Mouse (Mus musculus): ENCODE measurements around the gene Dock10. TPM values are rescaled to one million over a fixed set of nuclear protein-coding genes. Genes with fewer than 3 reads are reported as not detected.

Gene Dock10
- total RNA-seq, 2 experiments from 2014 or later, result 2.4 to 2.5 TPM

DNA sequence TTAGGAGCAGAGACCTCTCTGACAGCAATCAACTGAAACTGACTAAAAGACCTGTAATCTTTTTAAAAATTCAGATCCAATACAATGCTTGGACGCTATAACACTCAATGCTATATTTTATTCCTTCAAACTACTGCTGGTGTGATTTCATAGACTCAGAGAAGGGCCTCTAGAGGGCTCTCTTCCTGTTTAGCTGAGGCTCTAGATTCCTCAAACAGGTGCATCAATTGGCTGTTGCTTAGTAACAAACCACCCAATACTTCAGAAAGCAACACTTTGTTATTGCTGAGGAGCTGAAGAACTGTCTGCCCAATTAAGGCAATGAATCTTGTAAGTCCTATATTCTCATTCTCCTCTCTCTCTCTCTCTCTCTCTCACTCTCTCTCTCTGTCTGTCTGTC is 30.1 kb downstream of the Dock10 start:
- no peak for DNase-seq (ENCODE audit: low spot score)

DNA sequence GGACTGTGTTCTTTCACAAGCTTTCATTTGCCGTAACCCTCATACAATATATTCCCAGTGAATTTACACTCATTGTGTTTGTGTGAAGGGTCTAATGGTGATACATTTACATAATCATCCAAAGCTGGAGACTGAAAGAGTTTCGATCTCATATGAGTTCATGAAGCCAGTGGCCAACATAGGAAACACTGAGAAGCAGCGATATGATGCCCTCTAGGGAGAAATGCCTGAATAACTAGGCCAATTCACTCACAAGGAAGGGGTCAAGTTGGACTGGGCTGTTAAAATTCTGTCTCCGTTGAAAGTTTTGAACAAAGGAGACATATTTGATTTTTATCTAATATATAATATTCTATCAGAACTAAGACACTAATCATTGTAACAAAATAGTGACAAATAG is 30.9 kb downstream of the Dock10 start:
- DNase-seq (ENCODE audit: low spot score), result no peak

DNA sequence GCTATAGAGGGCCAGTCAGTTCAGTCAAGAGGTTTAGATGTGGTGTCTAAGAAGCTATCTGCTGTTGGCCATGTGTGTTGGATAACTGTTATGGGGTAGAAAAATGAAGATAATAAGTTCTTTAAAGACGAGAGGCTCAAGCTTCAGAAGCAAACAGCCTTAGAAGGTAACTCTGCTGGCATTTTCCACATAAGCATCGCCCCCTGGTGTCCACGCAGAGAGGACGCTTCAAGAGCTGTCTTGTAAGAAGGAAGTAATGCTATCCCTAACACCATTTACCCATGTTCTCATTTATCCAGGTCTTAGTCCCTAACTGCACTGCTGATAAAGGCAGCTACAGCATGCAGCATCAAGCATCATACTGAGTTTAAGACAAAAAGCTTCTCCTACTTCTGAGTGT is 35.7 kb downstream of the Dock10 start:
- DNase-seq (ENCODE audit: low spot score), result peak; percentile 33

DNA sequence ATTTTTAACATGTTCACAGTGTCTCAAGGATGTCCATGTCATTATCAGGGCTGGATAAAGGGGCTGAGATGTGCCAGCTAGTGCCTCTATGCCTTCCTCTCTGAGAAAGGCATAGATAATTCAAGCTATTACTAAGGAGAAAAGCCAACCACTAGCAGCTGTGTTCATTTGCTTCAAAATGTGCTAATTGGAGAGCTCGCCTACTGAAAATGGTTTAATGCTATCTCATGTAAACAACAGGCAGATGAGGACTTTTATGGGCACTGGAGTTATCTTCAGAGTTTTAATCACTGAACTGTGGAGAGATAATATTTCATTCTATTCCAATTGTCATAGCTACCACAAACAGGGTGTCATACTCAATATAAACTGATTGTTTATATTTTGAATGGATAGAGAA is 36.3 kb downstream of the Dock10 start:
- DNase-seq (ENCODE audit: low spot score), result no peak

DNA sequence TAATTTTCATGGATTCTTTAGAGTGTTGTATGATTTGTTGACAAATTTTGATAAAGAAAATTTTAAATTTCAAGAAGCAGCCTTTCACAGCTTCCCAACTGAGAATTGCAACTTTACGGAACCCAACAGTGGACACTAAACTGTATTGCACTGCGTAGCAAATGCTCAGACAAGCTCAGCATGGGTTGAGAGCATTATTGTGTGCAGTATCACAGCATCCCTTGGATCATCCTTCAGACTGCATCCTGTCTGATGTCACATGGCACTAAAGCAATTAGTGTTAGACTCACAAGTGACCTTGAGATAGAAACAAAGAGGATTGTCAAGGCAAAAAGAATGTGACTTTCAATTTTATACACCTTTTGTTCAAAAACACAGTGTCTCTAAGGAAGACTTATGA is 37.1 kb downstream of the Dock10 start:
- DNase-seq (ENCODE audit: low spot score), result no peak

DNA sequence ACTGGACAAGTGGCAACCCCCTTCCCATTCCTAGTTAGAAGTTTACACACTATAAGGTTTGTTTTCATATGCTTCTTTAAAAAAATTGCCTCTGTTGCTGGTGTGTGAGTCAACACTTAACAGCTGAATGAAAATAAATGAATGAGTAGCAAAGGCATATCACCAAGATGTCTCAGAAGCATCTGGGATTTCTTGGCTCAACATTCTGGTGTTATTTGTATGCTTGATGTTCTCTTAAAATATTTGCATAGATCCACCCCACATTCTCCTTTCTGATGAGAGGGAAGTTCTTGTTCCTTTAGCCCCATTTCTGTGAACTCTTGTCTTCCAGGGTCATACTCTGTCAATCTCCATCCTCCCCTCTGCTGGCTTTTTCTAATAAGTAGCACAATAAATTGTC is 38.2 kb downstream of the Dock10 start:
- DNase-seq (ENCODE audit: low spot score), result no peak

DNA sequence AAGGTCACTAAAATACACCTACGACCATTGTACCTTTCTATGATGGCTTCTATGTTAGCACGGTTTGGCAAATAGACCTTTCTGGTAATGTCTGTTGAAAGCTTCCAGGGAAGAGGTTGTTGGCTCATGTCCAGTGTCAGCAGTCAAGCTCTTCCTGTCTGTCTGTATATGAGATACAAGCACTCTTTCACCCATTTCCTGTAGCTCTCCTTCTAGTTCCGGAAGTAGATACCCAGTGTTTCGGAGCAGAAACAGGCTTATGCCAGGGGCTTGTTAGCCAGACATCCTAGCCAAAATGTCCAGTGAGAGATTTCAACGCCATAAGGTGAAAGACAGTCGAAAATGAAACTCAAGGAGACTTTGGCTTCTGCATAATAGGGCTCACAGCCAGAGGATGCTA is 38.9 kb downstream of the Dock10 start:
- no peak for DNase-seq (ENCODE audit: low spot score)

DNA sequence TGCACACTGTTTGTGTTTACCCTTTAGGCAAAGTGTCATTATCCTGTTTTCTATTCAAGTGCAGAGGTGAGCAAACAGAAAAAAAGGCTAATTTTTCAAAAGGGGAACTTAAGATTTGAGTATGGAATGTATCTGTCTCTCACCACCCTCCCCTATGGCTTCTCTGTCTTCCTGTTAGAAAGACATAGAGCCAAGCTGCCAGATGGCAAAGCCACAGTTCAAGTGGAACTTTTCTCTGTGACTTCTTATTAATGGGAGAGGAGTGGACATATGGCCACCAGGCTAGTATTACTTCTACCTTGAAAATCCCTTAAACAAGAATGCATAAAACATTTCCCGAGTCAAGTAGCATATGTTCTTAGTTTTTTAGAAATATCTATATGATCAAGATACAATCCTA is 39.7 kb downstream of the Dock10 start:
- no peak for DNase-seq (ENCODE audit: low spot score)

DNA sequence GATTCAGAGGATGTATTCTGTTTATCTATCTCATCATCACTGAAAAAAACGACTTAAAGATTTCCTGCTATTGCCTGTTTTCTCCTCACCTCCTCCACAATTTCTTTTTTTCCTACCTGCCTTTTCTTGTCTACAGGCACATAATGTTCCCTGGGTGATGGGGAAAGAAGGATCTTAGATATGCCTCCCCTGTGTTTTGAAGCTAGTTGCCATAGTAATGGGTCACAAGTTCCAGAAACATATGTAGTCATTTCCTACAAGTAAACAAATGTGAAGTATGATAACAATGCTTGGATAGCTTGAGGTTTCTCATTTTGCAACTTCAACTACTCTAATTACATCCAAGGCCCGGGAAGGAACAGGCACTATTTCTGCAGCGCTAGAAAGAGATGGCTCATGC is 42.4 kb downstream of the Dock10 start:
- DNase-seq (ENCODE audit: low spot score), result no peak

DNA sequence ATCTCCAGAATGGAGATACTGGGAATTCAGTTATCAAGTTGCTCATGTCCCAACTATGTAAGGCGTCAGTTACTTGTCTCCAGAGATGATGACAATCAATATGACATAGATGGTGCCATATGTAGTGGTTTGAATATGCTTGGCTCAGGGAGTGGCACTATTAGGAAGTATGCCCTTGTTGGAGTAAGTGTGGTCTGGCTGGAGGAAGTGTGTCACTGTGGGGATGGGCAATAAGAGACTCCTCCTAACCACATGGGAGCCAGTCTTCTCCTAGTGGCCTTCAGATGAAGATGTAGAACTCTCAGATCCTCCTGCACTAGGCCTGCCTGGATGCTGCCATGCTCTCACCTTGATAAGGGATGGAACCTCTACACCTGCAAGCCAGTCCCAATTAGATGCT is 44.4 kb downstream of the Dock10 start:
- DNase-seq (ENCODE audit: low spot score), result no peak

DNA sequence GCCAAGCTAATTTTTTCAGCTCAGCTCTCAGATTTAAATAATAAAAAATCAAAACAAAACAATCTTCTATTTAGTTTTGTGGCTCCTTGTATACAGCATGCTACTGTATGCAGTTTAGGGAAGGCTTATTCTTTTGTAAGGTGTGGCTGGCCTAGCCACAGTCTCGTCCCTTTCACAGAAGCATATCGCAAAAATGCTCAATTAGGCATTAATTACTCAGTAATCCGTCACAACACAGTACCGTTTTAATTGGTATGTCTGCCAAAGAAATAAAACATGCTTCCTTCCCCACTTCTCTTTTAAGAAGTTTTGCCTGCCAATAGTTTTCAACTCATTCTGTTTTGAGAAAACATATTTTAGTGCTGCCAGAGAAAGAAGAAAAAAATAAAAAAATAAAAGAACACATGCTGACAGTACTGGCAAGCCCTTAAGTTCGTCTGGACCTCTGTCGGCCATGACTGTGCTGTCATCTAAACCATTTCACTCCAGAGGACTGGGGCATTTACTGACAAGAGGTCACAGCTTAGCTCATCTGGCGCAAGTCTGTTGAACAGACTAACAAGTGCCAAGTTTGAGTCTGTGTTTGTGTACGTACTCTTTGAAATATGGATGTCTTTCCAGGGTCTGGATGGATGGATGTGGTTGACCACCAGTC is 47.6 kb downstream of the Dock10 start:
- peak; percentile 6 for DNase-seq (ENCODE audit: low spot score)

DNA sequence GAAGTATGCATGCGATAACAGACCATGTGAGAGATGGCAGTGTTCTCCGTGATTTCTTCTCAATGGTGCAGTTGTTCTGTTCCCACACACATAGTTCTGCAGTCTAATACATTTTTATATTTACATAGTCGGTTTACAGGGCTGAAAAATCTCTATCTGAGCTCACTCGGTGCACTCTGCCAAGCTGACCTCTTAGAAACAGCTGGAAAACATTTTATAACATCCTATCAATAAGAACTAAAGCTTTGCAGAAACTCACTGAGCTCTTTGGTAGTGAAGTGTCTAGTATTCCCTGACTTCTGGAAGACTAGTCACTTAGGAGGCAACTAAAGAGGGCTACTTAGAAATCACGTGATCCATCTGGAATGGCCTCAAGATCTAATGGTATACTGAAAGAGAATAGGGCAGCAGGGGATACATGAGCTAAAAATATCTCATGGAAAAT is 48.2 kb downstream of the Dock10 start:
- DNase-seq (ENCODE audit: low spot score), result peak; percentile 7

DNA sequence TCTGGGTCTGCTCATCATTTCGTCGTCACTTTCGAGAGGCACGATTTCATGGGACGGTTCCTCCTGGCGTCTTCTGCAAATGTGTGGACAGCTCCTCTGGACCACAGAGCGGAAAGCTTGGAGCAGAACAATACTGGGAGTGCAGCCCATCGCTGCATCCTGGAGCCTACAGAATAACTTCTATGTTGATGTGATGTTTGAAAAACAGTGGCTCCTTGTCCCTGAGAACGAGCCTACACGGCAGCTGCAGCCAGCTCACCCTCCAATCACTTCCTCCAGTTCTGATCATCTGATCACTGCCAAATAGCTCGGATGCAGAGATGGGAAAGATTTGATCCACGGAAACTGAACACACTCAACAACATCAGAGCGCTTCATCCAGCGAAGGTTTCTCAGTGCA is 49.0 kb downstream of the Dock10 start:
- DNase-seq (ENCODE audit: low spot score), result peak; percentile 4

DNA sequence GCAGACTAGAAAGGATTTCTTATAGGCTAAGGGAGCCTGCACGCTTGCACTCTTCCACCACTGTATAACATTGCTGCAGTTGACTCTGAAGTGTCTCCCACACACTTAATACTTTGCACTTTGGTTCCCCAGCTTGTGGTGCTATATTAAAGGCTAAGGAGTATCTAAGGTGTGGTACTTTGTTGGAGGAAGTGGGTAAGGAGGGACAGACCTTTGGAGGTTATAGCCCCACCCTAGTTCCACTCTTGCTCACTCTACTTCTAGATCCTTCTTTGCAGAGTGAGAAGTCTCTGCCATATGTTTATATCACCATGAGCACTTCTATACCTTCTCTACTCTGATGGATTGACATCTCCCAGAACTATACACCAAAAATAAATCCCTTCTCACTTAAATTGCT is 55.0 kb downstream of the Dock10 start:
- no peak for DNase-seq (ENCODE audit: low spot score)

DNA sequence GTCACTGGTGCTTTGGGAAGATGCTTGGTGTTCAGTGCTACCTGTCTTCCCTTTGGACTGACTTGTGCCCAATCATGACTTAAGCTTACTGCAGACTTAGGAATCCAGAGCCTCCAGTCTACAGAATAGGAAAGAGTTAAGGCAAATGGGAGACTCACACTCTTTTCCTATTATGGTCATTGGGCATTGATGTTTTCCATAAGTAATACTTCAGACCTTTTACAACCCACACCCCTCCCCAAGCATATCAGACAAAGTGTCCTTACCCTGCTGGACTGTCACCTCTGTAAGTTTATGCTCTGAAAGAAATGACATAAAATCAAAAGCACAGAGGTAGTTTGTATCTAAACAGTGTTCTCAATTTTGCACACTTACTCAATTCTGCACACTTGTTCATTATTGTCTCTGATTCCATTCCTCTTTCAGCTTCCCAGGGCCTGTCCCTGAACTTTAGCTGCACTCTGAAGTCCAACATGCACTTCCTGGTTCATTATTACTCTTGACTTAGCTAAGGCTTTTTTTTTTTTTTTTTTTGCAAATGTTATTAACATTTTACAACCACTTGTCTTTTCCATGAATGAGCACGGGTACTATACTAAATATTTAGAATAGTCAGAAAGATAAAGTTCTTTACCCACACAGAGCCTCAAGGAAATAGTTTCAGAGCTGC is 82.2 kb downstream of the Dock10 start:
- no peak for DNase-seq (ENCODE audit: low spot score)

DNA sequence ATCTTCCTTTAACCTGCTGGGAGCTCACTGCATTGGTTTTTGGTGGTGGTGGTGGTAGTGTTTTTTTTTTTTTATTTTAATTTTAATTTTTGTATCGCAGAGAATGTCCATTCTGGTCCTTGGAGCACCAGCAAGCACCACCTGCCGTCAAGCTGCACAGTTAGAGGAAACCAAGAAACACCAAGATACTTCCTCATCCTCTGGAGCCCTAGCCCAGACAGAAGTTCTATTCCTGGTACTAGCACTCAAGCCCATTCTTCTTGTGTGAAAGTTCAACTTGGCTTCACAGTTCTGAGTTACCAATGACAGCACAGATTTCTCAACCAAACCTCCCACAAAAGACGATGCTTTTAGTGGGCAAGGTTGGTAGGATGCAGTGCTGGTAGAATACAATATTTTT is 86.6 kb downstream of the Dock10 start:
- DNase-seq (ENCODE audit: low spot score), result no peak

DNA sequence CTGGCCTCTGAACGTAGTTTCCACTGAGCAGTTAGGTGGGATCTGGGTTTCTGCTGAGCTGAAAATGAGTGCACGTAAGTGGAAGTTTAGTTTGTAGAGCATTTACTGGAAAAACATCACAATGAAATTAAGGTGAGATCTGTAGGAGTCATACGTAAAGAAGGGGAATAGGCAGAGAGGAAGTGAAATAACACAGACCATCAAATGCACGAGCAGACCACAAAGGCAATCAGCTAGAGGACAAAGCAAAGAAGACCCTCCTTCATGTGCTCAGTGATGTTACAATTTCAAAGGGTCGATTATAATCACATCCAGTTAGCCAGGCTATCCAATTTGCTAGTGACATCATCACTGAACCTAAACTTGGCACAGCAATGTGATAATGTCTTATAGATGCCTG is 87.3 kb downstream of the Dock10 start:
- DNase-seq (ENCODE audit: low spot score), result no peak

DNA sequence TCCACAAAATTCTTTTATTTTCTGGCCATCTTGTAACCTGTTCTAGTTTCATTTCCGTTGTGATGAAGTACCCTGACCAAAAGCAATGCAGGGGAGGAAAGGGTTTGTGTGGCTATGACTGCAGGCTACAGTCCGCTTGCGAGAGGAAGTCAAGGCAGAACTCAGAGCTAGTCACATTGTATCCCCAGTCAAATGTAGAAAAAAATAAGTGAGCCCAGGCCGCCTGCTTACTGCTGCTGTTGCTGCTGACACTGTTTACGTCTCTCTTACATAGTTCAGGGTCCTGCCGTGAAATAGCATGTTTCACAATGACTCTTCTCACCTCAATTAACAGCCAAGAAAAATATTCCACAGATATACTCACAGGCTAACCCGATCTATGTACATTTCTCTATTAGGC is 87.9 kb downstream of the Dock10 start:
- DNase-seq (ENCODE audit: low spot score), result no peak

DNA sequence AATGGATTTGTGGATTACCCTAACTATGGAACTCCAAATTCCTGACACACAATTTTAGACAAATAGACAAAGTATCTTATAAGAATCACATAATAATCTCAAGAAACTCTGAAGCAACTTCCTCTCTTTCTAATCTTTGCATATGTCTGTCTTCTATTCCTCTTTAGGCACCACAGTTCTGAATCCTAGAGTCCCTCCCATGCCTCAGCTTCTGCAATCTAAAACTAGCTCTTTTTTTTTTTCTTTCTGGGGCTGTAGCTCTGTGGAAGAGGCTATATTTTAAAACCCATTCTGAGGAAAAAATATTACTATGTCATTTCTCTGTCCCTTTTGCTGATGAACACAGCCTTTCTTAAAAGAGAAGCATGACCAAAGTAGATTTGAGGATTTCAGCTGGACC is 92.6 kb downstream of the Dock10 start:
- DNase-seq (ENCODE audit: low spot score), result no peak

DNA sequence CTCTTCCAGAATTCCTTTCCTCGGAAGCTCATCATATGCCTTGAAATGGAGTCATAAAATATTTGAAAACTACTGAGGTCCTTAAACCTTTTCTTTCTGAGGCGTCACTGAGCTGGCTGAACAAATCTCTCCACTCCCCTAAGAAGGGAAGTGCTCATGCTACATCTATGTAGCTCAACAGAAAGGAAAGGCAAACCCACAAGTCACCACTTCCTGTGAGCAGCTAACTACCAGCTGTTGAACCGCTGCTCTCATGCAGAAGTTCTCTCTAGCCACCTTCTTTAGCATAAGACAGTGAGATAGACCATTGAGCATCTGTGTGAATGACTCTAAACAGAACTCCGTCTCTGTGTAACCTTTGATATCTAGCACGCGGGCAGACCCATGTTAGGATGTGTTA is 93.2 kb downstream of the Dock10 start:
- no peak for DNase-seq (ENCODE audit: low spot score)

DNA sequence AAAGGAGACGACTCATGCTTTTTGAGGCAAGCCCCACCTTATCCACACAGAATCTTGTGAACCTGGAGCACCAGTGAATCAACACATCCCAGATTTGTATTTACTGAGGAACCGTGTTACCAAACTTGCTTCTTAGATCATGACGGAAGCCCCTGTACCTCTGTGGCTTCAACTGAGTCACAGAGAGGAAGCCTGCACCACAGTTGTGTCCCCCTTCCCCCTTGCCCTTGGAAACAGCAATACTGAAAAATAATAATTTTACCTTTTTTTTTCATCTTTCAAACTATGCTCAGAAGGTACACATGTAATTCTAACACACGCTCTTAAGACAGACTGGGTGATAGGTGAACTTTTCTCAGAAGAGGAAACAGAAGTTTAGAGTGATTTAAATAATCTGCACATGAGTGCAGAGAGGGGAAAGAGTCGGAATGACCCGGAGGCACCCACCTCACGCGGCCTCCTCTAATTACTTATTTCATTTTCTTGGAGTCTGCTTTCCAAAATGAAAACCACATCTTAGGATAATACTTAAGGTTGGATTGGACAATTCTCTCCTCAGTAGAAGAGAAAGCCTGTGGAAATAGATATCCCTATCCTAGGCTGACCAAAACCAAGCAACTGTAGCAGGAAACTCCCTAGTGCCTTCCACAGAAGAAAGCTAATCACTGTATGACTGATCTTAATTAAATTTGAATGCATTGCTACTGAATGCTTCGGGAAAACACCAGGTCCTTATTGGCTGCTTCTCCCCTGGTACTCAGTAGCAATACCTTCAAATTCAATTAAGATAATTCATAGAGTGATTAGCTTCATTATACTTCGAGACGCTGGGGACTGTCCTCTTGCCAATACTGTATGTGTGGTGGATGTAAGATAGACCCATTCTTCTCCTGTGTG is 96.6 kb downstream of the Dock10 start:
- DNase-seq (ENCODE audit: low spot score), result no peak

DNA sequence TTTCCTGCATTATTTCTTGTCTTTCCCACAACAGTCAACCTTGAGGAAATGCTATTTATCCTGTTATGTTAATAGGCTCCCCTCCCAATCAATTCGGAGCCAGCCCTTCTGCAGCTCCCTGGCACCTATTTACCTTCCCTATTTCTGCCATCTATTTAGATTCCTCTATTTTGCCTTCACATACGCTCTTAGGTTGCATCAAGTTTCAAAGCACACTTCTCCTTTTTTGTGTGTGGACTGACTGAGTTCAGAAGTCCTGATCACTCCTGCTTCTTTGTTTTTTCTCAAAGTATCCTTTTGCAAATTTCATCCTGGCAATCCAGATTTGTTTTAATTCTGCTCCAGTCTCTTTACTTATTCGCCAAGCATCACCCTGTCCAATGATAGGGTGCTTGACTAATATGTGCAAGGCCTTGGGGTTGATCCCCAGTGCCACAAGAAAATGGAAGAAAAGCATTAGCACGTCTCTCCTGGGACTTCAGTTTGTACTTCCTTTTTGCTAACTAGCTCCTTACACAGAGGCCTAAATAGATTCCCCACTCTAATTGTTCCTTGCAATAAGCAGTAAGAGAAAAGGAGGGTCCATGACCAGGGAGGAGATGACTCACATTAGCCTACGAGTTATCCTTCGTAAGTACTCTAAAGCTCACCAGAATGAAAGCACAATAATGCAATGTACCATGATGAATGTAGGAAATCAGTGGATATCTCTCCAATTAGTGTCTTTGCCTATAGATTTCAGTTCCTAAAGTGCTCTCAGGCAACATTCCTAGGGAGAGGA is 98.7 kb downstream of the Dock10 start:
- DNase-seq (ENCODE audit: low spot score), result no peak

All from gastrocnemius, adult 18-20 months (tissue).